Mouse (Mus musculus) natural killer cell, adult 2 months (primary cell): ENCODE measurements around the gene 1700018G05Rik.
"Not testable (repeated sequence)": the region's sequence is repeated elsewhere in the genome, so short reads cannot be mapped to it uniquely, and the experiment has no call there.

ENCODE experiments used
- DNase-seq, 2 experiments: peaks; one replicate each; pipeline ENCODE4 v3.0.0; 2022; ENCODE audit warnings: low spot score in 2 of 2

Gene 1700018G05Rik

DNA sequence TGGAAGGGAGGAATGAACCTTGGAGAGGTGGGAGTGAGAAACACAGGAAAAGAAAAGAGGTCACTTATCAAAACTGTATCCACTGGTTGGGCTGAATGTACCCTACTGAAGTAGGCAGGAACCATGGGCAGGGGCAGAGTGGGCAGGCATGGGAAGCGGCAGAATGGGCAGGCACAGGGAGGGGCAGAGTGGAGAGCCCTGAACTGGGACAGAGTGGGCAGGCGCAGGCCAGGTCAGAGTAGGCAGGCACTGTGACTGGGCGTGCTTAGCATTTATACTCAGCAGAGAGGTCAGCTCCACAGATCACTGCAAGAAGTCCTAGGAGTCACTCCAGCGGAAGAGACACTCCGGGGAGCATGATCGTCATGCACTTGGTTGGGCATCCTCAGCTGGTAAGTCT is at the start of gene 1700018G05Rik:
TSS of gene 1700018G05Rik (plus strand) at position 301 of the 400 bp plus-strand sequence.
- DNase-seq = not testable (repeated sequence)

- DNase-seq = not testable (repeated sequence)
These were observed 19.6 kb upstream of the 1700018G05Rik start, which contains the start of the genes Dmrtc1a and 1700011M02Rik for GRCm38 (mm10) chrX:102908587-102908986. Gene Dmrtc1a (minus strand): TSS chrX:102908687. Gene 1700011M02Rik (plus strand): TSS chrX:102908905.

GRCm38 (mm10) chrX:102914823-102915222 is 13.3 kb upstream of the 1700018G05Rik start:
- DNase-seq = not testable (repeated sequence)

DNA sequence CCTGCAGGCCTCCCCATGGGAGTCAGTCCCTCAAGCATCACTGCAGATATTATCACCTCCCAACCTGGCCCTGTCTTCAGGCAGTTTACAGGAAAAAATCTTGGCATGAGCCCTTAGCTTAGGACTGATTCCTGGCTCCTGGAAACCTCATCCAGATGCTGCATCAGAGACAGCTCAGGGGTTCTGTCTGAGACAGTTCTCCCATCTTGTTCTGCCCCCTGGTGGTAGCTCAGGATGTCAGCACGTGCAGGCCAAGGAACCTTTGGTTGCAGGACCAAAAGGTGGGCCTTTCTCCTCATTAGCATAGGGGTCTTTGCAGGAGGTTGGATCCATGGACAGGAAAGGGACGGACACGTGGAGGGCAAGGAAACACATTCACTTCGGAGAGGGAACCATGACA is 1.5 kb upstream of the 1700018G05Rik start:
- DNase-seq = not testable (repeated sequence)

- DNase-seq = no peak
These were observed 4.9 kb downstream of the 1700018G05Rik start for GRCm38 (mm10) chrX:102932992-102933570.

DNA sequence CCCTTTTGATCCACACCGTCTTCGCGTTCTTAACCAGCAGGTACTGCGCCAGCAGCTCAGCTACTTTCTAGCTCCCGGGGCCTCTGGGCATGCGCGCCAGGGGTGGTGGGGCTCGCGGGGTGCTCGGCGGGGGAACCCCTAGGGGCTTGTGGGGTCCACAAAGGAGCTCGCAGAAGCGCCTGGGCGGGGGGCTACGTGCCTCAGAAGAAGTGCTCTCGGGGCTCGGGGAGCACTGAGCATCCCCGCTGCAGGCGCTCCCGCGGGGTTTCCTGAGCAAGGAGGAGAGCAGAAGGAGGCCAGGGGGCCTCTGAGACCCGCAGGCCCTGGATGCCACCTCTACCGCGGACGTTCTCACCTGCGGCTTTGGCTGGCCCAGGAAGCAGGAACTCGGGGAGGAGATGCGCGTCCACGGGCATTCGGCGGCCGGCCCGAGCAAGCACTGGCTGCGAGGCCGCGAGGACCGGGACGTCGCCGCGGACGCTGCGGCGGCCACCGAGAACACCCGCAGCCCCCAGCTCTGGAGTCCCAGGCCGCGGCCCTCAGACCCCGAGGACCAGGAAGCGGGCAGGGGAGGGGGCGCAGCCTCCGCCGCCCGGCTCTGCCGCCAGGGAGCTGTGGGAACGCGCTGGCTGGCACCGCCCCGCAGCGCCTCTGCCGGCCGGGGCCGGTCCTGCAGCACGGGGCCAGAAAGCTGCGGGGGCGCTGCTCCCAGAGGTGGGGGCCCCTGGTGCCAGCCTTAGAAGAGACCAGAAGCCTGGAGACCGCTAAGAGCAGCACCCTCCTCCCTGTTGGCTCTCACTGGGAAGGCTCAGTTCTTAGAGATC is 5.6 kb downstream of the 1700018G05Rik start:
- DNase-seq = no peak

DNA sequence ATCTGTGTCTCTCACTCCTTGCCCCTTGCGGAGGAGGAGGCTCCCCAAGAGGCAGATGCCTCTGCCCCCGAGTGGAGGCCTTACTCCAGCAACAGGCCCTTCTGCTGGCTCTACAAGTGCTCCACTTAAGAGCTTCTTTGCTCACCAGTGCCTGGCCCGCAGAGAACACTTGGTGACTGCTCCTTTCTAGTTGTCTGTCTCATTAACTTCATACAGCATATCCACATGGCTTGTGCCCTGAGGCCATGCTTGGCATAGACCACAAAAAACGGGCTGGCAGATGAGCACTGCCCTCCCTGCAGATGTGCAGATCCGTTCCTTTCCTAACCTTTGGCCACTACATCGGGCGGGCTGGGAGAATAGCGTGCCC is 6.2 kb downstream of the 1700018G05Rik start:
- no peak for DNase-seq

GRCm38 (mm10) chrX:102936743-102937142 is 8.6 kb downstream of the 1700018G05Rik start:
- DNase-seq = no peak

DNA sequence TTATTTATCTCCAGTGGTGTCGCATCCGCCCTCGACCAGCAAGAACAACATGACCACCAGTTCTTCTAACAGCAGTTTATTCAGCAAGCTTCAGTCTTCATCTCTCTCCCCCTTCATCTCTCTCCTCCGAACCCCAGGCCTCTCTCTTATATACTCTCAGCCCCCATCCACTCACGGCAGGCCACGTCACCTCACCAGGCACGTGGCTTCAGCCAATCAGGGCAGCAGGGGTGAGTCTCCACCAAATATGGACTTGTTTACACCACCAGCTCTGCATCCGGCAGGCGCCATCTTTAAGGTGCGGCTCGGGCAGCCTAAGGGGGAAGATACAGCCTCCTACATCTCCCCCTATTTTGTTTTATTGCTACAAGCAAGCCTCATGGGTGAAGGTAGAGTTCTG is 22.0 kb downstream of the 1700018G05Rik start:
- not testable (repeated sequence) for DNase-seq

DNA sequence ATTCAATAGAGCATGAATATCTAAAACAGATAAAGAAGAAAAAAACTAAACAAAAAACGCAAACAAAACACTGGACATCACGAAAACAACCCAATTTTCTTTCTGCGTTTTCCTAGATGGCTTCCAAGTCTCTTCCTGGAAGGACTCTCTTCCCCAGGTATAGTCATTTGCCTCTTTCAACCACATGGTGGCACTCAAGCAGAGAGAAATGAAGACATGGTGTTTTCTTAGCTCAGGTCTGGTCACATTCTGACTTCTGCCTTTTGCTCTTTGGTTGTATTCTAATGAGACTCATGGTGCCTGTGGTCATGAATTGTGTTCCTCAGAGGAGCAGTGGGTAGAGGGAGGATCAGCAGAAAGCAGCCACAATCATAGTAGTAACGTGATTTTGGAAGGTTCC is 30.7 kb downstream of the 1700018G05Rik start:
- DNase-seq = no peak

- no peak for DNase-seq
These were observed 32.4 kb downstream of the 1700018G05Rik start for GRCm38 (mm10) chrX:102960581-102960980.
